ENCODE assay signal across 20 mouse cellular contexts in the genomic region with DNA sequence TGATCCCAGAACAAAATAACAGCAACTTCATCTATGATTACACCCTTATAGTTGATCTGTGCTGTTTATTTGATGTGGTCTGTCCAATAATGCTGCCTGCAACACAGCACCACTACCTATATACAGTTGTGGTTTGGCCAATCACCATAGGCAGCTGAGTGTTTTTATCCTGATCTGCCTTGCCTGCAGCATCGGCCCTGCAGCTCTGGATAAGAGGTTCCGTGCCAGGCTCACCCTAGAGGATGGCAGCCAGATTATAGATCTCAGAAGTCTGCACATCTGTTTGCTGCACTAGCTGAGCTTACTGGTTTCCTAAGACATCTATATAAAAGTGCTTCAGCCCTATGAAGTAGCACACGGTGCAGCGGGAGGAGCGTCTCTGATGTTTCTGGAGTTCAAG. TPM values are rescaled to one million over a fixed set of nuclear protein-coding genes. Genes with fewer than 3 reads are reported as not detected.
DNase-seq lines count a peak whose midpoint lies in the region; ATAC-seq lines count a peak whose summit lies in the region.
"Had no signal": no experiment of that assay in that cellular context is flagged by ENCODE, and none has a peak within 500 bp of the region (broad histone marks: within the 10 kb centered on the region; RNA-seq: fewer than 3 reads in every experiment).

No protein-coding gene starts in this region.

- no peak for ATAC-seq in embryonic facial prominence, embryonic 14.5 days (ENCODE audit: low read depth)
- peak; percentile 99 for ATAC-seq in liver, embryonic 13.5 days (ENCODE audit: low read depth)
- peak; percentile 99 for ATAC-seq in megakaryocyte-erythroid progenitor cell, adult 5-6 weeks (replicated peaks; ENCODE audit: low FRiP score, low TSS enrichment, poor library complexity, severe bottlenecking)
- ATAC-seq in heart, embryonic 12.5 days (ENCODE audit: insufficient number of reproducible peaks, low FRiP score), result no peak
- ATAC-seq: forebrain, embryonic 15.5 days; intestine, embryonic 15.5 days; midbrain, embryonic 16.5 days had no signal

- H3K4me3 ChIP-seq in embryonic facial prominence, embryonic 14.5 days (ENCODE audit: low read depth, low read length), result no peak overlapping the region
- H3K4me3 ChIP-seq in liver, embryonic 13.5 days (replicated peaks), result no peak overlapping the region
- H3K4me3 ChIP-seq in heart, embryonic 12.5 days, result no peak overlapping the region
- H3K4me3 ChIP-seq: erythroblast, embryonic 14.5 days; forebrain, embryonic 15.5 days; heart, embryonic 13.5 days; hindbrain, embryonic 15.5 days; intestine, embryonic 15.5 days had no signal

- peaks cover 14% of the 10 kb centered on the region for H3K4me1 ChIP-seq in embryonic facial prominence, embryonic 14.5 days (ENCODE audit: control insufficient read depth, insufficient read depth, low read length)
- peaks cover 16% of the 10 kb centered on the region for H3K4me1 ChIP-seq in liver, embryonic 13.5 days (replicated peaks)
- peaks cover 6% of the 10 kb centered on the region; the same call in 1 of the 2 replicates for H3K4me1 ChIP-seq in heart, embryonic 12.5 days (replicated peaks)
- H3K4me1 ChIP-seq: forebrain, embryonic 15.5 days had no signal

- no peak overlapping the region for H3K4me2 ChIP-seq in embryonic facial prominence, embryonic 14.5 days (ENCODE audit: low read depth, low read length)
- peak overlapping the region; percentile 23 for H3K4me2 ChIP-seq in liver, embryonic 13.5 days
- H3K4me2 ChIP-seq in heart, embryonic 12.5 days, result no peak overlapping the region
- H3K4me2 ChIP-seq: forebrain, embryonic 15.5 days; heart, embryonic 13.5 days; hindbrain, embryonic 15.5 days; intestine, embryonic 15.5 days had no signal

- H3K36me3 ChIP-seq in embryonic facial prominence, embryonic 14.5 days (ENCODE audit: control insufficient read depth, insufficient read depth, low read length), result no peaks in the 10 kb centered on the region
- H3K36me3 ChIP-seq in liver, embryonic 13.5 days, result no peaks in the 10 kb centered on the region
- H3K36me3 ChIP-seq in heart, embryonic 12.5 days, result no peaks in the 10 kb centered on the region
- H3K36me3 ChIP-seq: forebrain, embryonic 15.5 days; heart, embryonic 13.5 days; hindbrain, embryonic 15.5 days; intestine, embryonic 15.5 days had no signal

- WGBS in embryonic facial prominence, embryonic 14.5 days, result 49% methylated on average over 5 of the region's 5 CpGs
- 37% methylated on average over 5 of the region's 5 CpGs for WGBS in liver, embryonic 13.5 days (ENCODE audit: insufficient replicate concordance)
- WGBS in heart, embryonic 12.5 days, result 82% methylated on average over 5 of the region's 5 CpGs

- intact Hi-C loops in heart, postnatal 25 days (cut with DNase I), result no loop called here

- H3K9ac ChIP-seq in embryonic facial prominence, embryonic 14.5 days (ENCODE audit: low read depth, low read length), result no peak overlapping the region
- H3K9ac ChIP-seq in liver, embryonic 13.5 days, result no peak overlapping the region
- no peak overlapping the region for H3K9ac ChIP-seq in heart, embryonic 12.5 days
- H3K9ac ChIP-seq: forebrain, embryonic 15.5 days; heart, embryonic 13.5 days; hindbrain, embryonic 15.5 days; intestine, embryonic 15.5 days had no signal

- H3K27ac ChIP-seq in embryonic facial prominence, embryonic 14.5 days (replicated peaks; ENCODE audit: low read depth, low read length), result no peak overlapping the region
- H3K27ac ChIP-seq in liver, embryonic 13.5 days, result no peak overlapping the region
- no peak overlapping the region for H3K27ac ChIP-seq in heart, embryonic 12.5 days (ENCODE audit: poor library complexity, severe bottlenecking)
- H3K27ac ChIP-seq: forebrain, embryonic 15.5 days; heart, embryonic 13.5 days; hindbrain, embryonic 15.5 days; intestine, embryonic 15.5 days had no signal

- peak; percentile 14 to 25 for DNase-seq in spleen, postnatal 36 days (ENCODE audit: low spot score in 2 of 2)
- no peak for DNase-seq in spleen, postnatal 14 days (ENCODE audit: low spot score in 2 of 2)
- peak; percentile 21 for DNase-seq in embryonic facial prominence, embryonic 14.5 days (ENCODE audit: low spot score)
- peak; percentile 53 for DNase-seq in liver, embryonic 13.5 days
- DNase-seq in gastrocnemius, postnatal 4 days (ENCODE audit: low spot score in 2 of 2), result no peak
- DNase-seq in heart, postnatal 25 days (ENCODE audit: low spot score), result no peak
- DNase-seq: cerebellum, adult 9-11 months; embryo, embryonic 11 days; heart, postnatal 36 days; layer of hippocampus, postnatal 36 days; right cerebral cortex, postnatal 14 days; thymus, postnatal 14 days had no signal

- no peaks in the 10 kb centered on the region for H3K9me3 ChIP-seq in embryonic facial prominence, embryonic 14.5 days (ENCODE audit: control insufficient read depth, low read length)
- H3K9me3 ChIP-seq in liver, embryonic 13.5 days (replicated peaks), result no peaks in the 10 kb centered on the region
- no peaks in the 10 kb centered on the region for H3K9me3 ChIP-seq in heart, embryonic 12.5 days (replicated peaks)
- H3K9me3 ChIP-seq: forebrain, embryonic 15.5 days; heart, embryonic 13.5 days; hindbrain, embryonic 15.5 days; intestine, embryonic 15.5 days had no signal

- no peaks in the 10 kb centered on the region for H3K27me3 ChIP-seq in embryonic facial prominence, embryonic 14.5 days (replicated peaks; ENCODE audit: control insufficient read depth, insufficient read depth, low read length)
- no peaks in the 10 kb centered on the region for H3K27me3 ChIP-seq in liver, embryonic 13.5 days
- H3K27me3 ChIP-seq in heart, embryonic 12.5 days (replicated peaks), result no peaks in the 10 kb centered on the region
- H3K27me3 ChIP-seq: forebrain, embryonic 15.5 days; heart, embryonic 13.5 days; hindbrain, embryonic 15.5 days; intestine, embryonic 15.5 days had no signal

RNA-seq across cellular contexts. Expression of gene Wars2, which starts 32.3 kb away (rescaled TPM):
- 10.1 and 10.4 TPM in 2 replicates for polyA plus RNA-seq in embryonic facial prominence, embryonic 14.5 days (2014; fragmentation: Nextera tagmentation; extraction: Ambion mirVana)
- polyA plus RNA-seq in liver, embryonic 13.5 days (2015; fragmentation: Nextera tagmentation; extraction: Ambion mirVana), result 2.9 and 3.2 TPM in 2 replicates
- total RNA-seq in megakaryocyte-erythroid progenitor cell, adult 5-6 weeks (2014; fragmentation: Nextera tagmentation), result 12.6 and 13.0 TPM in 2 replicates
- 3.3 and 6.6 TPM in 2 replicates for total RNA-seq in megakaryocyte-erythroid progenitor cell, adult 5-6 weeks (2017)
- total RNA-seq in gastrocnemius, postnatal 4 days (2021), result 1 to 10 TPM; 7.6 to 7.9 TPM
- total RNA-seq in heart, postnatal 25 days (2021), result 1 to 10 TPM; 6.8 to 8.0 TPM
- 8.5 and 9.1 TPM in 2 replicates for polyA plus RNA-seq in heart, embryonic 12.5 days (2016; fragmentation: Nextera tagmentation; extraction: Ambion mirVana)

Comparison
In these comparisons a context has a peak if more than half of its experiments do, and no peak if none do; other contexts are left out.
1. DNase-seq: peak in spleen, postnatal 36 days (2 of 2), embryonic facial prominence, embryonic 14.5 days (single experiment) and liver, embryonic 13.5 days (single experiment); none in spleen, postnatal 14 days (0 of 2), gastrocnemius, postnatal 4 days (0 of 2) and heart, postnatal 25 days (single experiment).
2. ATAC-seq: peak in liver, embryonic 13.5 days (single experiment) and megakaryocyte-erythroid progenitor cell, adult 5-6 weeks (single experiment); none in embryonic facial prominence, embryonic 14.5 days (single experiment) and heart, embryonic 12.5 days (single experiment).